Mouse (Mus musculus) right cerebral cortex, postnatal 25 days (tissue): ENCODE results near the gene Majin.

Experiments
- DNase-seq: peaks from one replicate; pipeline ENCODE4 v3.0.0; 2022

The Majin gene

DNA sequence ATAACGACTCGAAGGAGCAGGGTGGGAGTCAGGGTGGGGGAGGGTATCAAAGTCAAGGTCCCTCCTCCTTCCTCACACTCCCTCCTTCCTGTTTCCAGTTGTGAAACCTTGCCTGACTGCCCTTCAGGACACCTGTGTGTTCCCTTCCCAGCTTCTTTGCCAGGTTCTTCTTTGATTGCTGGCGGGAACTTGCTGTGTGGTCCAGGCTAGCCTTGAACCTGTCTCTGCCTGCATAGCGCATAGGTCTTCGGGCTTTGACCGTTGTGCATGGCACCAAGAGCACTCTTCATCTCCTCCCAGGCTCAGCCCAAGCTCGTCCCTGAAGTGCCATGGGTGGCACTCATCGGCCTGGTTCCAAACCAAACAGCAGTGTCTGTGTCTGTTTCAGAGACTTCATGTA is 80.8 kb downstream of the Majin start:
- no peak for DNase-seq

- DNase-seq, result no peak
Observed at GRCm38 (mm10) chr19:6265727-6266182, 81.6 kb downstream of the Majin start.

GRCm38 (mm10) chr19:6267306-6268169 is 83.3 kb downstream of the Majin start:
- no peak for DNase-seq

- DNase-seq, result peak; percentile 68
Observed at GRCm38 (mm10) chr19:6268170-6268528, 84.0 kb downstream of the Majin start.

GRCm38 (mm10) chr19:6268670-6269132 is 84.5 kb downstream of the Majin start:
- DNase-seq, result no peak

DNA sequence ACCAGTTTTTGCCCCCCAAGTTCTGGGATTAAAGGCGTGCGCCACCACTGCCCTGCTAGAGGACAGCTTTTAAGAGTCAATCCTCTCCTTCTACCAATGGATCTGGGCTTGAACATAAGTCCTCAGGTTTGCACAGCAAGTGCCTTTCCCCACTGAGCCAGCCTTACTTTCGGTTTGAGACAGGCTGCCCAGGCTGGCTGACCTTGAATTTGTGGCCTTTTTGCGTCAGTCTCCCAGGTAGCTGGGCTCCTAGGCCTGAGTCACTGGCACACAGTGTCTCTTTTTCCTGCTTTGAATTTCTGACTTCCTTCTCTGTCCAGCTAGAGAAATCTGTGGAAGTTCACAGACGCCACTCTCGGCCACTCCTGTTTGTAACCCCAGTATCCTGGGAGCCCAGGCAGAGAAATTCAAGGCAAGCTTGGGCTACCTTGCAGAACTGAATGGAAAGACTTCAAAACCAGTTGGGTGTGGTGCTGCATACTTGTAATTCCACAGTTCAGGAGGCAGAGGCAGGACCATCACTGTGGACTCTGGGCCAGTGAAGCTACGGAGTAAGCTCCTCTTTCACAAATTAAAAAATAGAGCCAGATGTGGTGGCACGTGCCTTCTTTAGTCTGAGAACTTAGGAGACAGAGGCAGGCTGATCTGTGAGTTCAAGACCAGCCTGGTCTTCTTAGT is 85.7 kb downstream of the Majin start:
- DNase-seq, result no peak

- DNase-seq, result no peak
Observed at GRCm38 (mm10) chr19:6270661-6271060, 86.5 kb downstream of the Majin start.

DNA sequence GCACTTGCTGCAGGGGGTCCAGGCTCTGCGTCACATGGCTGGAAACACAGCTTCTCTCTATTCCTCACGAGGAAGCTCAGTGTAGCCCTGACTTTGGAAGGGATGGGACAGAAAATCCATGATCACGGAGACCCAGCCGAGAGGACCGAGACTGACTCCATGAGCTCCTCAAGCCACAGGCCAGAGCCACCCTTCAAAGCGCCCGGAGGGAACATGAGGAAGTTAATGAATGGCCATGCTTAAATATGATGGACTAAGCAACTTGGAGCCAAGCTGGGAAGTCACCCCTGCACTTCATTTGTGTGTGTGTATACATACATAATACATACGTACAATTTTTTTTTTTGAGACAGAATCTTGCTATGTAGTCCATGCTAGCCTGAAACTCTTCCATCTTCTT is 87.0 kb downstream of the Majin start:
- no peak for DNase-seq

DNA sequence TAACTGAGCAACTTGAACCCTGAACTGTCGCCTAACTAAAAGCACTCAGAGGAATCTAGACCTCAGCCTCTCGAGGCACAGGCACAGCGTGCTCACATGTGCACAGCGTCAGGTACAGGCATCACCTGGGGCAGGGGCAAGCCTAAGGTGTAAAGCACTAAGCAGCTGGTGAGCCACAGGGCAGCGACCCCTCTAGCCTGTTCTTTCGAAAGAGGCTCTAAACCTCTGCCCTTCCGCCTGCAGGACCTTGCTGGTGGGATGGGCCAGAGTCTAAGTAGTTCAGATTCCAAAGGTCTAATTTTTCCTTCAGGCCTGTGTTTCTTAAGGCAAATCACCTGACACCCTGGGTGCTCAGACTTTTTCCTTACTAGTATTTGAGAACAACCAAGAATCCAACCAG is 87.9 kb downstream of the Majin start:
- no peak for DNase-seq

- DNase-seq, result no peak
Observed at GRCm38 (mm10) chr19:6272738-6273137, 88.5 kb downstream of the Majin start.

GRCm38 (mm10) chr19:6273592-6273991 is 89.4 kb downstream of the Majin start:
- no peak for DNase-seq
